Mouse (Mus musculus): Measurements from ENCODE around the gene Sh3bgrl3. TPM values are rescaled to one million over a fixed set of nuclear protein-coding genes. Genes with fewer than 3 reads are reported as not detected.
A peak's percentile ranks its signal among the peaks of the same experiment; 100 is the strongest.

The Sh3bgrl3 gene
- 10 to 100 TPM; 14.1 to 19.8 TPM for total RNA-seq (2021)
- long read RNA-seq, experiment 1, transcript Sh3bgrl3-201 (3 exons, 743 nt) = major isoform, 10 of 13 reads
- long read RNA-seq, experiment 1, partial matches to known transcripts = 3 of 13 reads
- long read RNA-seq, experiment 1, other reads (novel, unspliced or antisense) = 0 of 13 reads
- long read RNA-seq, experiment 2, transcript Sh3bgrl3-201 (3 exons, 743 nt) = major isoform, 6 of 10 reads
- long read RNA-seq, experiment 2, partial matches to known transcripts = 4 of 10 reads
- long read RNA-seq, experiment 2, other reads (novel, unspliced or antisense) = 0 of 10 reads

- peak; percentile 78 for DNase-seq (ENCODE audit: low spot score)
Measured at GRCm38 (mm10) chr4:134128221-134128982, at the start of gene Sh3bgrl3. Gene Sh3bgrl3, minus strand, starts transcription at chr4:134128789.

DNA sequence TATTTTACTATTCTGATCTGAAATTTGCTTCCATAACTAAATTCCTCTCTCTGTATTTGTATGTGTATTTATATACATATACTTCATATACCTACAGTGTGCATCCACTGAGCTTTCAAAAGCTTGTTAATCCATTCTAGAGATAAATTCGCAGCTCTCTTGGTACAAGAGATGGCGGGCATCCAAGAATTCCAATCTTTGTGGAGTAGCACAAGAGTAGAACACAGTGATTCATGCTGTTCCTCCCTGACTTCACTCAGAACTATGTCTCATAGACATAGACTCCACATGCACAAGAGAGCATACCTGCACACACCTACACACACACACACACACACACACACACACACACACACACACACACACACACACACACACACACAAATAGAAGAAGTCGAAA lies 43.8 kb upstream of the Sh3bgrl3 start:
- DNase-seq (ENCODE audit: low spot score) = no peak

DNA sequence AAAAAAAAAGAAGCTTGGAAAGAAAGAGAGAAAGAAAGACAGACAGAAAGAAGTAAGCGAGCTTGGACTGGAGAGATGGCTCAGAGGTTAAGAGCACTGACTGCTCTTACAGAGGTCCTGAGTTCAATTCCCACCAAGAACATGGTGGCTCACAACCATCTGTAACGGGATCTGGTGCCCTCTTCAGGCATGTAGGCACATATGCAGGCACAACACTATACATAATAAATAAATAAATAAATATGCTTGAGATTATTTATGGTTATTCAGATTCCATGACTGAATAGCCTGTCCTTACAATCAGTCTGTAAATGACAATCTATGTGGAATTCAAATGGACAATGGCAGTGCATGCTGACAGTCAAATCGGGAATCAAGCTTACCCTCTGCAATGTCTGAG lies 38.3 kb upstream of the Sh3bgrl3 start:
- DNase-seq (ENCODE audit: low spot score) = no peak

GRCm38 (mm10) chr4:134165548-134166465 lies 37.2 kb upstream of the Sh3bgrl3 start:
- DNase-seq (ENCODE audit: low spot score) = no peak

DNA sequence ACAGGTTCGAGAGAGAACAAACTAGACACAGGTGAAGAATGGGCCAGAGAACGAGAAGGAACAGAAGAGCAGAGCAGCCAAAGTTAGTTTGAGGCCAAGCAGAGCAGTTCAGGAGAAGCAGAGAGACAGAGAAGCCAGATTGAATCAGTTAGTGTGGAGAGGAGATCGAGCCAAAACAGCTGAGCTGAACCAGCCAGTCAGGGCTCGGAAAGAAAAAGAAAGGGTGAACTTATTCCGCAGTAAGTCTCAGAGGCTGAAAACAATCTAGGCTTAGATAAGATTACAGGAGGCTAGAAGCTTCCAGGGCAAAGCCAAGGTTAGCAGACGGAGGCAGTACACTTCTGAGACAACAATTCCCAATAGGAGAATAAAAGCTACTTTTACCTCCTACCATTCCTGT lies 36.4 kb upstream of the Sh3bgrl3 start:
- no peak for DNase-seq (ENCODE audit: low spot score)

DNA sequence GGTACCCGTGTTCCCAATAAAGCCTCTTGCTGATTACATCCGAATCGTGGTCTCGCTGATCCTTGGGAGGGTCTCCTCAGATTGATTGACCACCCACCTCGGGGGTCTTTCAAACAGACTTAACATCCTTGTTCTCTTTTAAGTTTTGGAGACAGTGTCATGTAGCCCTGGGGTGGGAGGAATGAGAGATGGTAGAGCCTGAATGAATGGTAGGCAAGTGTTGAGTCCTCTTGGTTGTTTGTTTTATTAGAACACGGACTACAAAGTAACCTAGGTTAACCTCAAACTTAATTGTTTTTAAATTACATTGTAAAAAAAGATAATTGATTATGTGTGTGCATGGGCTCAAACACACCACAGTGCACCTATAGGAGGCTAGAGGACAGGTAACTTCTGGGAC lies 36.0 kb upstream of the Sh3bgrl3 start:
- no peak for DNase-seq (ENCODE audit: low spot score)

DNA sequence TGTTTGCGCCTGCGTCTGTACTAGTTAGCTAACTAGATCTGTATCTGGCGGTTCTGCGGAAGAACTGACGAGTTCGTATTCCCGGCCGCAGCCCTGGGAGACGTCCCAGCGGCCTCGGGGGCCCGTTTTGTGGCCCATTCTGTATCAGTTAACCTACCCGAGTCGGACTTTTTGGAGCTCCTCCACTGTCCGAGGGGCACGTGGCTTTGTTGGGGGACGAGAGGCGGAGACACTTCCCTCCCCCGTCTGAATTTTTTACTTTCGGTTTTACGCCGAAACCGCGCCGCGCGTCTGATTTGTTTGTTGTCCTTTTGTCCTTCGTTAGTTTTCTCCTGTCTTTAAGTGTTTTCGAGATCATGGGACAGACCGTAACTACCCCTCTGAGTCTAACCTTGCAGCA lies 31.5 kb upstream of the Sh3bgrl3 start:
- peak; percentile 49 for DNase-seq (ENCODE audit: low spot score)

DNA sequence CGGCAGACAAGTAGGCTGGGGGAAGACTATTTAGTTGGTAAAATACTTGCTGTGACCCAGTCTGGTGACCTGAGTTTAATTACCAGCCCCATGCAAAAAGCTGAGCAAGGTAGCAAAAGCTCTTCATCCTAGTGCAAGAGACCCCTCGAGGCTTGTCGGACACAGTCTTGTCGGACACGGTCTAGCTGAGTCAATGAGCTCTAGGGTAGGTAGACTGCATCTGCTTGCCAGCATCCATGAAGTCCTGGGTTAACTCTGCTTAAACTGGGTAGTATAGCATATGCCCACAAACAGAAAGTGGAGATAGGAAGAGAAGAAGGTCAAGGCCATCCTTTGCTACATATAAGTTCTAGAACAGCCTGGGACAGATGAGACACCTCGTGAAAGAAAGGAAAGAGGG lies 30.2 kb upstream of the Sh3bgrl3 start:
- no peak for DNase-seq (ENCODE audit: low spot score)

GRCm38 (mm10) chr4:134157558-134157957 lies 29.0 kb upstream of the Sh3bgrl3 start:
- DNase-seq (ENCODE audit: low spot score) = no peak

DNA sequence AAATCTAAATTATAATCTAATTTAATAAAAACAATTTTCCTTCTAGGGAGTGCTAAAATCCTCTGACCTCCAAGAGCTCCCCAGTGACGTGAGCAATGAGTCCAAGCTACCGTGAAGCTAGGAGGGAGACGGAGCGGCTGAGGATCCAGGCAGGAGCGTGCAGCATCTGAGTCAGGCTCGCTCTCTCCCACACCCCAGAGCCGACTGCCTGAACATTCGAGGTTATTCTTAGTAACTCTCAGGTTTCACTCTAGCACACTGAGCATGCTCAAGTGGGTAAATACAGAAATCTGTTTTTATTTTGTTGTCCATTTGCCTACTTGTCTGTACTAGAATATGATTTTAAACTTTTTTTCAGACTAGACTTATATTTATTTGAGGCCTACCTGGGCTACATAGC lies 28.2 kb upstream of the Sh3bgrl3 start:
- peak; percentile 80 for DNase-seq (ENCODE audit: low spot score)

DNA sequence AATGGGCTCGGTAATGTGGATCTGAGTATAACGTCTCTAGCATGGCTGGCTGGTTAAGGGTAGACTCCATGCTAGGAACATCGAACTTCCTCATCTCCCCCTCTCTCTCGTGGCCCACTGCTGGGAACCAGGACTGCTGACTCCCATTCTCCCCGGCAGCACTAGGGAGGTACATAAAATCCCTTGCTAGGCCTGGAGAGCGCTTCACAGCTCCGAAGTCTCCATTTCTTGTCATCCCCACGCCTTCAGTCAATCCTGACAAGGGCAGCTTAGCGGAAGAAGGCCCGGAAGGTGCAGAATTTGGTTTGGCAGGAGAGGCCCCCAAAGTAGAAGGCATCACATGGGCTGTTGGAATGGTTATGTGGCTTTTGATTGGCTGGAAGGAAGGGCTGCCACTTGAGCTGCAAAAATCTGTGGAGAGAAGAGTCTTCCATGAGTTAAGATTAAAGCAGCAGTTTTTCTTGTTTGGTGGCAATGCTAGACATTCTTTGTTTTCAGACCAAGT lies 27.4 kb upstream of the Sh3bgrl3 start:
- DNase-seq (ENCODE audit: low spot score) = peak; percentile 64

DNA sequence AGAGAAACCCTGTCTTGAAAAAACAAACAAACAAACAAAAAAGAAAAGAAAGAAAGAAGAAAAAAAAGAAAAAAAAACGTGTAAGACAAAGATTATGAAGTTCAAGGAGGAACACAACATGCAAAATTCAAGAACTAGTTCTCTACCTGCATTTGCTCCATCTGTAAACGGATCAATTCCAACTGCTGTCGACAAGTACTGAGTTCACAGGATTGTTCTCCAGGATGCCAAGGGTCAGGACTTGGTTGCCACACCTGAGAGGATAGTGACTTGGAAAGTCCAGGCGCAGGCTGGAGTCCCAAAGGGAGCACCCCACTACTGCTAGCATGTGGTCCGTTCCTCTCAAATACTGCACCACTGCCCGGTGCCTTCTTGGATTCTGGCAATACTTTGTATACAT lies 26.9 kb upstream of the Sh3bgrl3 start:
- peak; percentile 23 for DNase-seq (ENCODE audit: low spot score)

DNA sequence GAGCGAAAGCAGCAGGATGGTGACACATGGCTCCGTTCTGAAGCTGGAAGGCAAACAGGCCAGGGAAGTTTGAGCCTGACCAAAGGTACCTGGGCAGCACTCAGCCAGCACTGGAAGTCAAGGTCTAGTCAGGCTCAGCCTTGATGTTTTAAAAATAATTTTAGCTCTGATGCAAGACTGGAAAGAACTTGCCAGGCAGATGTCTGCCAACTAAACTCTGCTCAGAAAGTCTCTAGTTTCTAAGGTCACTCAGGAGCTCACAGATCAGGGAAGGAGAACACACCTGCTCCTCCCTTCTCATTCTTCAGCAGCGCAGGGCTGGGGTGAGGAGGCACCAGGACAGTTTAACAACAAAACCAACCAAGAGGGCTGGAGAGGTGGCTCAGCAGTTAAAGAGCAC lies 25.8 kb upstream of the Sh3bgrl3 start:
- peak; percentile 82 for DNase-seq (ENCODE audit: low spot score)

- DNase-seq (ENCODE audit: low spot score) = no peak
Measured at GRCm38 (mm10) chr4:134153656-134154055, 25.1 kb upstream of the Sh3bgrl3 start.

DNA sequence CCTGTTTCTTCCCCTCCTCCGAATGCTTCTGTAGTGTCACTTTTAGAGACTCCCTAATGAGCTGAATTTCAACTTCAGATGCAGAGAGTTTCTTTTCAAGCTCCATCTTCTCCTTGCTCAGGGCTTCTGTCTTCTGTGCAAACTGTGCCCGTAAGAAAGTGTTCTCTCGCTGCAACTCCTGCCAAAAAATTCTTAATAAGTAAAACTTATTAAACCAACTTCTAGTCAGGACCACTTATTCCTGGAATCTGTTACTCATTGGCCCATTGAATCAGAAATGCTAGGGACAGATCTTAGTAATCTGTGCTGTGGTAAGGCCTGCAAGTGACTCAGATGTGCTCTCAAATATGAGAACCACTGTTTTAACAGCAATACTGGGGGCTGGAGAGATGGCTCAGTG lies 23.5 kb upstream of the Sh3bgrl3 start:
- DNase-seq (ENCODE audit: low spot score) = no peak

GRCm38 (mm10) chr4:134149389-134149788 lies 20.8 kb upstream of the Sh3bgrl3 start:
- DNase-seq (ENCODE audit: low spot score) = no peak

DNA sequence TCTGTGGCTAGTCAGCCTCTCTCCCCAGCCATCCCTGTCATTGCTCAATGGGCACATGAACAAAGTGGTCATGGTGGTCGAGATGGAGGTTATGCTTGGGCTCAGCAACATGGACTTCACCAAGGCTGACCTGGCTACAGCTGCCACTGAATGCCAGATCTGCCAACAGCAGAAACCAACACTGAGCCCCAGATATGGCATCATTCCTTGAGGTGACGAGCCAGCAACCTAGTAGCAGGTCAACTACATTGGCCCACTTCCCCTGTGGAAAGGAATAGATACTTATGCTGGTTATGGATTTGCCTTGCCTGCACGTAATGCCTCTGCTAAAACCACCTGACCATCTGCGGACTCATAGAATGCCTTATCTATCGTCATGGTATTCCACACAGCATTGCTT lies 15.7 kb upstream of the Sh3bgrl3 start:
- peak; percentile 64 for DNase-seq (ENCODE audit: low spot score)

DNA sequence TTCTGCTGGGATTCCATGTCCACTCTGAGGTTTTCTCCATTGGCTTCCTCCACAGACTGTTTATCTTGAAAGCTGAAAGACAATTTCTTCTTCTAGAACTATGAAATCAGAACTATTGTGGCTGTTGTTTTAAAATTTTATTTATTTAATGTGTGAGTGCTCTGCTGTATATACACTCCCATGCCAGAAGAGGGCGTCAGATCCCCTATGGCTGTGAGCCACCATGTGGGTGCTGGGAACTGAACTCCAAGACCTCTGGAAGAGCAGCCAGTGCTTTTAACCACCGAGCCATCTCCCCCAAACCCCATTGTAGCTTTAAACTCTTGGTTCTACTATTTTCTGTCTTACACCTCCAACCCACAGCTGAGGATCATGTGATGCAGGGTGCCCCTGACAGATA lies 10.3 kb upstream of the Sh3bgrl3 start:
- DNase-seq (ENCODE audit: low spot score) = no peak

DNA sequence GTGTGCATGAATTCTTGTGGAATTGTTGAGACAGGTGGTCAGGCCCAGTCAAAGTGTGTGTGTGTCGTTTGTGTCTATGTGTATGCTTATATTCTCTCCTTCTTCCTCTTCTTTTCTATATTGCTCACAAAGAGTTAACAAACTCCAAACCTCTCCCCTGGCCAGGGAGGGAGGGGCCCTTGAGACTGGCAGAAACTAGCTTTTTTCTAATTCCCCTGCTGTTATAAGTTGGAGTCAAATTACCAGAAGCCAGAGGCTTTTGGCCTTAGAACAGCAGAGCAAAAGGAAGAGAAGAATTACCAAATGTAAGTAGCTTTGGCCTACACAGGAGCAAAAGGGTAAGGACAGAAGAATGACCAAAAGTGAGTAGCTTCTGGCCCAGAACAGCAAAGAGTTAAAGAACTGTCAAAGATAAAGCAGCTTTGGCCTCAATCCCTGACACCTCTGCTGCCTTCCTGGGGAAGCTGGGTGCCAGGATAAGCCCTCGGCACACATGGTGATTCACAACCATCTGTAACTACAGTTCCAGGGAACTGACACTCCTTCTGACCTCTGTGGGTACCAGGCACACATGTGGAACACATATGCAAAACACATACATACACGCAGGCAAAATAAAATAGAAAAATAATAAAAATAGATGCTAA lies 7.8 kb upstream of the Sh3bgrl3 start:
- no peak for DNase-seq (ENCODE audit: low spot score)

DNA sequence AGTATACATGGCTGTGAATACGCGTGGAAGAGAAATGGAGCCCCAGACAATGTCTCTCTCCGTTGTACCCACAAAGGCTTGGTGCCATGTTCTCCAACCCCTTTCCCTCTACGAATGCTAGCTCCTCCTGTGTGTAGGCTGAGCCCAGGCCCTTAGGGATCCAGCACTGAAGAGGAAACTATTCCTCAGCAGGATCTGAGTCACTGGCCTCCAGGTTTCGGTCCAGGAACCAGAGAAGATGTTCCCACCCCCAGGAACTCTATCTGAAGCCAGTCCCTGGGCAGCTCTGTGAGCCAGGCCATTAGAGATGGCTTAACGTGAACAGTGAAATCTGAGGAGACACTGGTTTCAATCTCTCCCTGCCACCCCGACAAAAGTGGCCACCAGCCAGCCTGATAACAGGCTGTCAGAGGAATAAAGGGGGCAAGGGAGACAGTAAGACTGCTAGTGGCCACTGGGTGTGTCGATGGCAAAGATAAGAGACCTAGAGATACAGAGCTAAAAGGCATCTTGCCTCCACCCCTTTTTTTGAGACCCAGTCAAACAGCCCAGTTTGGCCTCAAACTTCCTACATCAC lies 4.0 kb upstream of the Sh3bgrl3 start:
- DNase-seq (ENCODE audit: low spot score) = peak; percentile 37

DNA sequence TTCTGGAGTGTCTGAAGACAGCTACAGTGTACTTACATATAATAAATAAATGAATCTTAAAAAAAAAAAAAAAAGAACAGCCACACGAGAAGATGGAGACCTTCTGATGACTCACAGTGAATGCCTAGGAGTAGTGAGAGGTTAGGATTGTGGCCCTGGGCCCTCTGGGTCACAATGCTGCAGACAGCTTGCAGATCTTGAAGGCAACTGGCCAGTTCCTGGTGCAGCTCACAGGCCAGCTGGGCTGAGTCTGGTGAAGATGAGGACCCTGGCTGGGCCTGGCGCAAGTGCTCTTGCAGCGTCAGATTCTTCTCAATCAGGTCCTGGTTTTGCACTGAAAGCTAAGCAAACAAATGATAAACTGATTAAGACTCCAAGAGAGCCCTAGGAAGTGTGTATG lies 3.5 kb upstream of the Sh3bgrl3 start:
- DNase-seq (ENCODE audit: low spot score) = no peak
